Mouse (Mus musculus) ES-E14 (cell line): ENCODE data around the gene Gpr179. TPM values are rescaled to one million over a fixed set of nuclear protein-coding genes. Genes with fewer than 3 reads are reported as not detected.
A peak's percentile ranks its signal among the peaks of the same experiment; 100 is the strongest.
"Not testable (repeated sequence)": the region's sequence is repeated elsewhere in the genome, so short reads cannot be mapped to it uniquely, and the experiment has no call there.

ENCODE experiments used
- DNase-seq: peaks from one replicate; pipeline ENCODE4 v3.0.0-alpha.2; 2013; ENCODE audit warnings: low read depth, low spot score
- H3K27ac ChIP-seq: 2 replicates; pipeline ENCODE4 v1.5.1; 2012; ENCODE audit warnings: low read depth, mild to moderate bottlenecking, low read length, moderate library complexity, mixed read lengths; ENCODE audit not compliant: poor library complexity, insufficient read depth, severe bottlenecking
- H3K36me3 ChIP-seq: 2 replicates; pipeline ENCODE4 v1.6.1; 2012; ENCODE audit warnings: mild to moderate bottlenecking, low read length, moderate library complexity, mixed read lengths; ENCODE audit not compliant: control insufficient read depth, poor library complexity, insufficient read depth, severe bottlenecking
- H3K4me1 ChIP-seq, 2 experiments: fragments of 150-350 bp in 1 of 2; sonication (generic) in 1 of 2; 2 replicates each; pipeline ENCODE4 v1.6.1; 2012; ENCODE audit warnings: low read length in 2 of 2, mild to moderate bottlenecking in 1 of 2, mixed read lengths in 1 of 2; ENCODE audit not compliant: control insufficient read depth in 2 of 2, insufficient read depth in 2 of 2, poor library complexity in 1 of 2
- H3K4me3 ChIP-seq, 2 experiments: fragments of 150-350 bp in 1 of 2; sonication (generic) in 1 of 2; 2 replicates each; pipeline ENCODE4 v1.5.1; 2012; ENCODE audit warnings: low read length in 2 of 2, low read depth in 1 of 2, mild to moderate bottlenecking in 1 of 2, mixed read lengths in 1 of 2; ENCODE audit not compliant: insufficient read depth in 1 of 2, poor library complexity in 1 of 2, severe bottlenecking in 1 of 2
- H3K9ac ChIP-seq: 2 replicates; pipeline ENCODE4 v1.6.1; 2012; ENCODE audit warnings: low read depth, mild to moderate bottlenecking, low read length, mixed read lengths; ENCODE audit not compliant: poor library complexity, insufficient read depth, severe bottlenecking
- H3K9me3 ChIP-seq: fragments of 150-350 bp; sonication (generic); 2 replicates; pipeline ENCODE4 v1.6.1; 2012; ENCODE audit warnings: low read depth, mild to moderate bottlenecking, low read length; ENCODE audit not compliant: control insufficient read depth, insufficient read depth
- CHD2 ChIP-seq: IDR thresholded peaks from 2 replicates; pipeline ENCODE4 v1.6.1; 2014; ENCODE audit warnings: mild to moderate bottlenecking, low read depth, low read length, inconsistent platforms
- HCFC1 ChIP-seq: IDR thresholded peaks from 2 replicates; pipeline ENCODE4 v1.6.1; 2012; ENCODE audit warnings: low read length, inconsistent platforms, borderline replicate concordance; ENCODE audit not compliant: insufficient read depth
- MAFK ChIP-seq: IDR thresholded peaks from 2 replicates; pipeline ENCODE4 v1.6.1; 2014; ENCODE audit warnings: mild to moderate bottlenecking, low read depth, low read length, inconsistent platforms; ENCODE audit not compliant: insufficient read depth
- ZC3H11A ChIP-seq: IDR thresholded peaks from 2 replicates; pipeline ENCODE4 v1.6.1; 2012; ENCODE audit warnings: low read depth, mild to moderate bottlenecking, inconsistent platforms, low read length, borderline replicate concordance
- ZNF384 ChIP-seq: IDR thresholded peaks from 2 replicates; pipeline ENCODE4 v1.6.1; 2012; ENCODE audit warnings: low read depth, low read length, inconsistent platforms
- in situ Hi-C, 2 experiments: fragments of 600-800 bp; cut with MboI; formaldehyde crosslinking; loops; one replicate each; pipeline ENCODE4 v1.15.1; 2025; ENCODE audit warnings: low sequenced_read_pairs in 2 of 2, inconsistent platforms in 1 of 2; ENCODE audit not compliant: unreplicated experiment in 2 of 2
- total RNA-seq: library from RNA; depleted of rRNA; stranded (reverse); fragments of 300-350 nt; gene quantifications from 2 replicates; pipeline ENCODE4 v1.2.3, GENCODE M21; 2012

Gene Gpr179
- total RNA-seq, 1 experiment: 0.31 TPM

GRCm38 (mm10) chr11:97315504-97316503, 36.1 kb downstream of the Gpr179 start, which contains the start of gene Mrpl45:
Gene Mrpl45 (plus strand): TSS chr11:97315716.
- TF ChIP-seq ZC3H11A (no peak), MAFK (no peak), HCFC1 (peak; percentile 77), CHD2 (peak; percentile 26; the same call in 1 of the 2 replicates), ZNF384 (no peak)
- Histone ChIP-seq H3K36me3 (no peaks in the 10 kb centered on the region; the same call in 1 of the 2 replicates), H3K9ac (peak within 1 kb of the TSS; percentile 89), H3K4me1 (peaks cover 0 to 4% of the 10 kb centered on the region in 2 experiments; a peak in 1 of 4 replicates), H3K9me3 (no peaks in the 10 kb centered on the region), H3K27ac (peak within 1 kb of the TSS; percentile 46; the same call in 1 of the 2 replicates), H3K4me3 (peak within 1 kb of the TSS; percentile 73 to 88)
- peak; percentile 97 for DNase-seq
- in situ Hi-C loops: no loop called here

GRCm38 (mm10) chr11:97314751-97315503, 37.0 kb downstream of the Gpr179 start:
- H3K27ac ChIP-seq: peak overlapping the region; percentile 43; the same call in 1 of the 2 replicates

DNA sequence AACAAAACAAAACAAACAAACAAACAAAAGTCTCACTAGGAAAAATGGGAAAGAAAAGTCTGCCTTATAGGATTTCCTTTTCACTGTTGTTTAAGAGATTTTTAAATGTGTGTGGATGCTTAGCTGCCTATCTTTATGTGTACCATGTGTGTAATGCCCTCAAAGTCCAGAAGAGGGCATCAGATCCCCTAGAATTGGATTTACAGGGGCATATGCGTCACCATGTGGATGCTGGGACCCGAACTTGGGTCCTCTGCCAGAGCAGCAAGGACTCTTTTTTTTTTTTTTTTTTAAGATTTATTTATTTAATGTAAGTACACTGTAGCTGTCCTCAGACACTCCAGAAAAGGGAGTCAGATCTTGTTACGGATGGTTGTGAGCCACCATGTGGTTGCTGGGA, 37.8 kb downstream of the Gpr179 start:
- Histone ChIP-seq H3K4me3 (no peak overlapping the region), H3K4me1 (peaks cover 0 to 4% of the 10 kb centered on the region in 2 experiments; a peak in 2 of 4 replicates), H3K27ac (no peak overlapping the region), H3K9me3 (no peaks in the 10 kb centered on the region), H3K36me3 (no peaks in the 10 kb centered on the region; the same call in 1 of the 2 replicates), H3K9ac (no peak overlapping the region)
- TF ChIP-seq MAFK: no peak
- TF ChIP-seq HCFC1: no peak
- peak; percentile 75 for TF ChIP-seq ZNF384
- TF ChIP-seq ZC3H11A: no peak
- no peak for TF ChIP-seq CHD2
- peak; percentile 78 for DNase-seq
- in situ Hi-C loops: no loop called here

More at GRCm38 (mm10) chr11:97314751-97315503, 37.0 kb downstream of the Gpr179 start:
- Histone ChIP-seq H3K4me3 (peak overlapping the region in 1 of 2 experiments; percentile 45; a peak in 2 of 4 replicates), H3K9ac (no peak overlapping the region; the same call in 1 of the 2 replicates), H3K4me1 (peaks cover 0 to 4% of the 10 kb centered on the region in 2 experiments; a peak in 2 of 4 replicates), H3K9me3 (no peaks in the 10 kb centered on the region), H3K36me3 (no peaks in the 10 kb centered on the region; the same call in 1 of the 2 replicates)
- no peak for TF ChIP-seq HCFC1
- 0 out of 2 replicates have a peak, but pooled peaks have one; percentile 28 for TF ChIP-seq ZNF384
- TF ChIP-seq ZC3H11A: no peak
- in situ Hi-C loops: no loop called here
- DNase-seq: no peak

DNA sequence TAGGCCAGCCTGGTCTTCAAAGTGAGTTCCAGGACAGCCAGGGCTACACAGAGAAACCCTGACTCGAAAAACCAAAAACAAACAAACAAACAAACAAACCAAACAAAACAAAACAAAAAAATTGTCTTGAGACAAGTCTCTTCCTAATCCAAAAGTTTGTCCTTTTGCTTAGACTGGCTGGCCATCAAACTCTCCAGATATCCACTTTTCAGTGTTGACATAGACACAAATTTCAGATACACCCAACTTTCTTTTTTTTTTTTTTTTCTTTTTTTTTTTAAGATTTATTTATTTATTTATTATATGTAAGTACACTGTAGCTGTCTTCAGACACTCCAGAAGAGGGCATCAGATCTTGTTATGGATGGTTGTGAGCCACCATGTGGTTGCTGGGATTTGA, 39.0 kb downstream of the Gpr179 start:
- H3K36me3 ChIP-seq, H3K4me3 ChIP-seq, H3K27ac ChIP-seq, H3K9me3 ChIP-seq, DNase-seq, H3K9ac ChIP-seq, H3K4me1 ChIP-seq, in situ Hi-C loops: not testable (repeated sequence)
- TF ChIP-seq ZNF384: peak; percentile 14; the same call in 1 of the 2 replicates
